Mouse (Mus musculus) megakaryocyte progenitor cell, adult 5-6 weeks (primary cell): ENCODE measurements around the gene Spam1. TPM values are rescaled to one million over a fixed set of nuclear protein-coding genes. Genes with fewer than 3 reads are reported as not detected.

ENCODE experiments used
- ATAC-seq: replicated peaks from 2 replicates; pipeline ENCODE4 v1.8.0; 2016; ENCODE audit warnings: mild to moderate bottlenecking, moderate TSS enrichment, inconsistent platforms; ENCODE audit not compliant: poor library complexity
- total RNA-seq, 2 experiments: library from RNA; stranded (forward) in 1 of 2; stranded (reverse) in 1 of 2; fragments of 157-497, 149-512 nt in 1 of 2; fragments of 200-1000 nt in 1 of 2; gene quantifications; 2 replicates each; pipeline versions ENCODE4 v1.2.3 to v1.2.4; 2015 to 2017

The Spam1 gene
- total RNA-seq (2015) (not detected in 2 replicates), total RNA-seq (2017) (not detected in 2 replicates)

DNA sequence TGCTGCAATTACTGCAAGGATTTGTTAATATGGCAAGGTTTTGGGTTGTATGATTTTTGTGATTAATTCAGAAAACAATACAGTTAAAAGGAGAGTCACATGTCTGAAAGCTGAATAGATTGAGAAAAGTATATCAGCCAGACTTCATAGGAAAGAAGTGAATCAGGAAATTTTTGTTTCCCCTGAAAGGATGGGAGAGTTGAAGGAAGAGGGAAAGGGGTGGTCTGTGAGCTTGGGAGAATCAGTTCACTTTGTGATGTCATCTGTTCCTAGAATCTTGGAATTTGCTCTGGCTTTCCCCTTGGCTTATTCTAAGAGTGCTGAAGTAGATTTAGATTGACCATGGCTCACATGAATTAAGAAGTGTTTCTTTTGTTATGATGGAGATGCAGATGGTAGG lies at the start of gene Spam1:
Gene Spam1 (plus strand): TSS at position 301 of the 400 bp plus-strand sequence.
- no peak for ATAC-seq

DNA sequence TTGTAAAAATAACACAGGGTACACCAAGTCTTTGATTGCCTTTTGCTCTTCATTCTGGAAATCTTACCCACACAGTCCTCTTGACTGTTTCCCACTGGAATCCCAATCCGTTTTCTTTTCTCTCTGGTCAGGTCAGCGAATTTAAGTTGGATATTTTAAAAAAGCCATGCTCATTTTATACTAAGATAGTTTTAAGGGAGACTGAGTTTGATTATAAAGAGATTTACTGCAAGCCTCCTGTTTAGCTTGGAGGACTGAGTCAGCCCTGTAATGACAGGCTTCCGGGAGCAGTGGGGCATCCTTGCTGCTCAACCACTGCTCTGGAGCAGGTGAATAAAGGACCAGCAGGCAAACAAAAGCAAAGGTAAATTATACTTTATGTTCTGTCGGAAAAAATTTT lies 43.0 kb upstream of the Spam1 start, which contains the start of gene Hyal4:
Gene Hyal4 (plus strand): TSS at position 301 of the 400 bp plus-strand sequence.
- no peak for ATAC-seq

DNA sequence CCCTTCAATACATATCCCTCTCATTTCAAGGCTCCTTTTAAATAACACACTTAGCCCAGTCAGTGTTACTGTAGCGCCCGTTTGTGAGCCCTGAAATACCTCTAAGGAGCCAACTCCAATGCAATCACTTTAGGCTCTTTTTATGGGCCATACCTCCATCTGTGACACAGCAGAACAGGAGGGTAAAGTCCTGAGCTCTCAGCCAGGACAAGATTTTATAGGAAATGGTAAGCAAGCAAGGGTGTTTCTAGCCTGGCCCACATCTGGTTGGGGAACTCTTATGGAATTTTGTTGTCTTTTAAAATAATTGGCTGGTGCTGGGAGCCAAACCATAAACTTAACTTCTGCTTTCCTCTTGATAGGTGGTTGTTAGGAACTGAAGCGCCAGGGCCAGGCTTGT lies 31.7 kb upstream of the Spam1 start:
- ATAC-seq, result no peak

DNA sequence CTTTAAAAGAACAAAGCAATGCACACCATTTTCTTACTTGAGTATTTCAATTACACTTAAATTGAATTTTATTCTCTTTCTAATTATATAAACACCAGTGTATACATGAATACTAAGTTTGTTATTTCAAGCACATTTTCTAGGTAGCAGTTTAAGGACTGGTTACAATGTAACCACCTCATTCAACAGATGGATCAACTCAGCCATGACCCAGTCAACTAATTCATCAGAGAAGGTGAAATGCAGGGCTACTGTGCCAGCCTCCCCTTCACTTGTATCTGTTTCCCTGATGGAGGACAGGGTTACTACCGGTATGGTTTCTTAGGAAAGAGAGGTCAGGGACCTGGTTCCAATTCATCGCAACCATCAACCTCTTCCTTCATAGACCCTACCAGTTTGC lies 24.7 kb upstream of the Spam1 start:
- ATAC-seq, result no peak

DNA sequence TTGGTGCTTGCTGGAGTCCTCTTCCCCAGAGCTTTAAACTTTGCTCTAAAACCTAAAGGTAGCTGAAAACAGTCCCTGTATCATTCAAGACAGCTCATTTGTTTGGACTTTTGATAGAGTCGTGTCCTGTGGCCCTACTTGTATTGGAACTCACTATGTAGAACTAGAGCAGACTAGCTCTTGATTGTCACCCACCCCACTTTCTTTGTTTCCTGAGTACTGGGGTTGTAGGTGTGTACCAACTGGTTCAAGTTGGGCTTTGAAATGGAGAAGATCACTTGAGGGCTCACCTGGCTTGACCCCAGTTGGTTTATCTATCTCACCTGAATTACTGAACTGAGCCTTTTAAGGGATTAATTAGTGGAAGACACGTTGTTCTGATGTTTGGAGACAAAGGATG lies 11.8 kb upstream of the Spam1 start:
- no peak for ATAC-seq

DNA sequence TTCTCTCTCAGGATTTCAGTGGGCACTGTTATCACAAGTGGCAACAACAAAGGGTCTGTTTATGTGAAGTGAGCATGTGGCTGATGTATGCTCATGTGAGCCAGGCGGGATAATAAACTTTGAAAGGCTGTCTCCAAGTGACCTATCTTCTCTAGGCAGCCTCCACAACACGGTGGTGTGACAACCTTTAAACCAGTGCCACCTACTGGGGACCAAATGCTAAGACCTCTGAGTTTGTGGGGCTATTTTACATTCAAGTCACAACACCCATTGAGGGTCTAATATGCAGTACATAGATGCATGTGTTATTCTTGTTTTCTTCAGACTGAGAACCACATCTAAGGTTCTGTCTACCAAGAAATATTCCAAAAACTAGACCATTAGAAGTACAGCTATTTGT lies 31.1 kb downstream of the Spam1 start:
- ATAC-seq, result no peak

Other genes with a start within 250 kb of the Spam1 start
- gene Lmod2, start 193.4 kb upstream of the Spam1 start, total RNA-seq (2015), result not detected in 2 replicates
- not detected in 2 replicates for gene Lmod2, start 193.4 kb upstream of the Spam1 start, total RNA-seq (2017)
- 20.1 and 21.5 TPM in 2 replicates for gene Wasl, start 126.2 kb upstream of the Spam1 start, total RNA-seq (2015)
- gene Wasl, start 126.2 kb upstream of the Spam1 start, total RNA-seq (2017), result 5.1 and 7.0 TPM in 2 replicates
- gene Hyal6, start 57.9 kb upstream of the Spam1 start, total RNA-seq (2015), result not detected in 2 replicates
- gene Hyal6, start 57.9 kb upstream of the Spam1 start, total RNA-seq (2017), result not detected in 2 replicates
- gene Hyal4, start 42.9 kb upstream of the Spam1 start, total RNA-seq (2015), result not detected in 2 replicates
- gene Hyal4, start 42.9 kb upstream of the Spam1 start, total RNA-seq (2017), result not detected in 2 replicates
- gene Hyal5, start 66.8 kb downstream of the Spam1 start, total RNA-seq (2015), result not detected in 2 replicates
- gene Hyal5, start 66.8 kb downstream of the Spam1 start, total RNA-seq (2017), result not detected in 2 replicates
- not detected in 2 replicates for gene Tmem229a, start 165.1 kb downstream of the Spam1 start, total RNA-seq (2015)
- gene Tmem229a, start 165.1 kb downstream of the Spam1 start, total RNA-seq (2017), result not detected in 2 replicates